Mouse (Mus musculus): ENCODE measurements at regions not wholly inside any gene's neighbourhood (a gene's known extent, or its start where the extent isn't known, plus 50 kb on each side); places are given as distances from the start of the nearest gene placed in this dataset.
A peak's percentile ranks its signal among the peaks of the same experiment; 100 is the strongest.

GRCm38 (mm10) chr14:84928161-84928560 lies 484.8 kb downstream of the Pcdh17 start:
- Histone ChIP-seq H3K9me3 (replicated peaks; ENCODE audit: control insufficient read depth, low read length) (no peaks in the 10 kb centered on the region), H3K4me1 (ENCODE audit: control insufficient read depth, insufficient read depth, low read length) (no peaks in the 10 kb centered on the region), H3K4me2 (ENCODE audit: low read depth, low read length) (no peak overlapping the region), H3K36me3 (replicated peaks; ENCODE audit: control insufficient read depth, insufficient read depth, low read depth, low read length) (no peaks in the 10 kb centered on the region), H3K9ac (replicated peaks; ENCODE audit: low read length) (no peak overlapping the region), H3K27ac (replicated peaks; ENCODE audit: low read depth, low read length) (no peak overlapping the region), H3K4me3 (ENCODE audit: low read depth, low read length) (no peak overlapping the region), H3K27me3 (ENCODE audit: control insufficient read depth, insufficient read depth, low read length) (no peaks in the 10 kb centered on the region)
- peak; percentile 20 for DNase-seq (ENCODE audit: low spot score)
- WGBS, result 55% methylated on average over 4 of the region's 4 CpGs
- ATAC-seq (replicated peaks; ENCODE audit: insufficient number of reproducible peaks, low FRiP score, low TSS enrichment, low read depth), result peak; percentile 81; the same call in 1 of the 2 replicates

GRCm38 (mm10) chr14:84934094-84934493 lies 490.7 kb downstream of the Pcdh17 start:
- H3K9ac ChIP-seq (replicated peaks; ENCODE audit: low read length), result no peak overlapping the region
- H3K36me3 ChIP-seq (replicated peaks; ENCODE audit: control insufficient read depth, insufficient read depth, low read depth, low read length), result no peaks in the 10 kb centered on the region
- ATAC-seq (replicated peaks; ENCODE audit: insufficient number of reproducible peaks, low FRiP score, low TSS enrichment, low read depth), result no peak
- no peaks in the 10 kb centered on the region for H3K4me1 ChIP-seq (ENCODE audit: control insufficient read depth, insufficient read depth, low read length)
- no peak overlapping the region for H3K27ac ChIP-seq (replicated peaks; ENCODE audit: low read depth, low read length)
- H3K27me3 ChIP-seq (ENCODE audit: control insufficient read depth, insufficient read depth, low read length), result no peaks in the 10 kb centered on the region
- no peak overlapping the region for H3K4me3 ChIP-seq (ENCODE audit: low read depth, low read length)
- WGBS, result 53% methylated on average over 3 of the region's 3 CpGs
- DNase-seq (ENCODE audit: low spot score), result no peak
- no peak overlapping the region for H3K4me2 ChIP-seq (ENCODE audit: low read depth, low read length)
- no peaks in the 10 kb centered on the region for H3K9me3 ChIP-seq (replicated peaks; ENCODE audit: control insufficient read depth, low read length)

GRCm38 (mm10) chr14:84955300-84955699 lies 511.9 kb downstream of the Pcdh17 start:
- Histone ChIP-seq H3K36me3 (replicated peaks; ENCODE audit: control insufficient read depth, insufficient read depth, low read depth, low read length) (no peaks in the 10 kb centered on the region), H3K27me3 (ENCODE audit: control insufficient read depth, insufficient read depth, low read length) (no peaks in the 10 kb centered on the region), H3K4me2 (ENCODE audit: low read depth, low read length) (no peak overlapping the region), H3K4me3 (ENCODE audit: low read depth, low read length) (no peak overlapping the region), H3K9me3 (replicated peaks; ENCODE audit: control insufficient read depth, low read length) (no peaks in the 10 kb centered on the region), H3K27ac (replicated peaks; ENCODE audit: low read depth, low read length) (no peak overlapping the region), H3K9ac (replicated peaks; ENCODE audit: low read length) (no peak overlapping the region), H3K4me1 (ENCODE audit: control insufficient read depth, insufficient read depth, low read length) (no peaks in the 10 kb centered on the region)
- ATAC-seq (replicated peaks; ENCODE audit: insufficient number of reproducible peaks, low FRiP score, low TSS enrichment, low read depth) (no peak), DNase-seq (ENCODE audit: low spot score) (no peak)
- WGBS, result 85% methylated on average over 1 of the region's 1 CpGs

- ATAC-seq (replicated peaks; ENCODE audit: insufficient number of reproducible peaks, low FRiP score, low TSS enrichment, low read depth), result no peak
- H3K4me1 ChIP-seq (ENCODE audit: control insufficient read depth, insufficient read depth, low read length), result no peaks in the 10 kb centered on the region
- no peaks in the 10 kb centered on the region for H3K9me3 ChIP-seq (replicated peaks; ENCODE audit: control insufficient read depth, low read length)
- H3K27ac ChIP-seq (replicated peaks; ENCODE audit: low read depth, low read length), result no peak overlapping the region
- no peaks in the 10 kb centered on the region for H3K36me3 ChIP-seq (replicated peaks; ENCODE audit: control insufficient read depth, insufficient read depth, low read depth, low read length)
- DNase-seq (ENCODE audit: low spot score), result no peak
- H3K4me2 ChIP-seq (ENCODE audit: low read depth, low read length), result no peak overlapping the region
- H3K9ac ChIP-seq (replicated peaks; ENCODE audit: low read length), result no peak overlapping the region
- H3K27me3 ChIP-seq (ENCODE audit: control insufficient read depth, insufficient read depth, low read length), result no peaks in the 10 kb centered on the region
- H3K4me3 ChIP-seq (ENCODE audit: low read depth, low read length), result no peak overlapping the region
- WGBS, result 73% methylated on average over 4 of the region's 4 CpGs
Observed at GRCm38 (mm10) chr14:84987764-84988163, 544.4 kb downstream of the Pcdh17 start.

GRCm38 (mm10) chr14:85012384-85012783 lies 569.0 kb downstream of the Pcdh17 start:
- no peak overlapping the region for H3K27ac ChIP-seq (replicated peaks; ENCODE audit: low read depth, low read length)
- H3K4me3 ChIP-seq (ENCODE audit: low read depth, low read length), result no peak overlapping the region
- H3K4me2 ChIP-seq (ENCODE audit: low read depth, low read length), result no peak overlapping the region
- no peak for DNase-seq (ENCODE audit: low spot score)
- no peak overlapping the region for H3K9ac ChIP-seq (replicated peaks; ENCODE audit: low read length)
- no peaks in the 10 kb centered on the region for H3K27me3 ChIP-seq (ENCODE audit: control insufficient read depth, insufficient read depth, low read length)
- H3K9me3 ChIP-seq (replicated peaks; ENCODE audit: control insufficient read depth, low read length), result no peaks in the 10 kb centered on the region
- no peaks in the 10 kb centered on the region for H3K36me3 ChIP-seq (replicated peaks; ENCODE audit: control insufficient read depth, insufficient read depth, low read depth, low read length)
- no peaks in the 10 kb centered on the region for H3K4me1 ChIP-seq (ENCODE audit: control insufficient read depth, insufficient read depth, low read length)
- no peak for ATAC-seq (replicated peaks; ENCODE audit: insufficient number of reproducible peaks, low FRiP score, low TSS enrichment, low read depth)

Measured in embryonic facial prominence, embryonic 11.5 days (tissue).